Mouse (Mus musculus) granulocyte monocyte progenitor cell, adult 5-6 weeks (primary cell): ENCODE results near the gene Ptgis. TPM values are rescaled to one million over a fixed set of nuclear protein-coding genes. Genes with fewer than 3 reads are reported as not detected.
"Not testable (repeated sequence)": the region's sequence is repeated elsewhere in the genome, so short reads cannot be mapped to it uniquely, and the experiment has no call there.

Experiments
- ATAC-seq: replicated peaks from 2 replicates; pipeline ENCODE4 v1.8.0; 2016; ENCODE audit warnings: mild to moderate bottlenecking, moderate TSS enrichment, inconsistent platforms; ENCODE audit not compliant: poor library complexity, severe bottlenecking
- total RNA-seq, 2 experiments: library from RNA; stranded (forward) in 1 of 2; stranded (reverse) in 1 of 2; fragments of 200-712, 200-1000 nt in 1 of 2; fragments of >200 nt in 1 of 2; fragmentation: Nextera tagmentation in 1 of 2; gene quantifications; 2 replicates each; pipeline ENCODE4 v1.2.3; 2014 to 2017

Gene Ptgis
- total RNA-seq, 2 experiments from 2014 or later, result not detected

GRCm38 (mm10) chr2:167233771-167234170, 6.6 kb downstream of the Ptgis start:
- ATAC-seq, result no peak

- ATAC-seq, result no peak
Observed at GRCm38 (mm10) chr2:167233009-167233335, 7.4 kb downstream of the Ptgis start.

- ATAC-seq, result no peak
Observed at GRCm38 (mm10) chr2:167232132-167233008, 8.0 kb downstream of the Ptgis start.

- peak; percentile 77 for ATAC-seq
Observed at GRCm38 (mm10) chr2:167230554-167230953, 9.8 kb downstream of the Ptgis start.

GRCm38 (mm10) chr2:167224937-167225336, 15.5 kb downstream of the Ptgis start:
- ATAC-seq, result peak; percentile 77

- no peak for ATAC-seq
Observed at GRCm38 (mm10) chr2:167224194-167224593, 16.2 kb downstream of the Ptgis start.

GRCm38 (mm10) chr2:167222152-167222551, 18.3 kb downstream of the Ptgis start:
- peak; percentile 59 for ATAC-seq

- ATAC-seq, result no peak
Observed at GRCm38 (mm10) chr2:167221159-167221845, 19.1 kb downstream of the Ptgis start.

- no peak for ATAC-seq
Observed at GRCm38 (mm10) chr2:167220736-167221135, 19.7 kb downstream of the Ptgis start.

- peak; percentile 86 for ATAC-seq
Observed at GRCm38 (mm10) chr2:167219154-167219775, 21.1 kb downstream of the Ptgis start.

- no peak for ATAC-seq
Observed at GRCm38 (mm10) chr2:167213666-167214065, 26.7 kb downstream of the Ptgis start.

- ATAC-seq, result no peak
Observed at GRCm38 (mm10) chr2:167213076-167213475, 27.3 kb downstream of the Ptgis start.

GRCm38 (mm10) chr2:167212551-167212950, 27.9 kb downstream of the Ptgis start:
- ATAC-seq, result no peak

GRCm38 (mm10) chr2:167212089-167212488, 28.3 kb downstream of the Ptgis start:
- ATAC-seq, result no peak

GRCm38 (mm10) chr2:167209900-167210299, 30.5 kb downstream of the Ptgis start:
- ATAC-seq, result no peak

- no peak for ATAC-seq
Observed at GRCm38 (mm10) chr2:167208984-167209383, 31.4 kb downstream of the Ptgis start.

GRCm38 (mm10) chr2:167205918-167206629, 34.3 kb downstream of the Ptgis start:
- no peak for ATAC-seq

GRCm38 (mm10) chr2:167204686-167205085, 35.7 kb downstream of the Ptgis start:
- ATAC-seq, result not testable (repeated sequence)

- ATAC-seq, result no peak
Observed at GRCm38 (mm10) chr2:167203505-167204166, 36.8 kb downstream of the Ptgis start.
